Mouse (Mus musculus) MEL (cell line): ENCODE results near the gene Erich4. TPM values are rescaled to one million over a fixed set of nuclear protein-coding genes. Genes with fewer than 3 reads are reported as not detected.

ENCODE experiments used
- polyA plus RNA-seq, 2 experiments: library from polyadenylated mRNA; stranded (reverse) in 1 of 2; unstranded in 1 of 2; fragments of >175 nt in 1 of 2; fragments of >200 nt in 1 of 2; gene quantifications; 2 replicates each; pipeline versions ENCODE4 v1.2.1 to v1.2.4; 2012; ENCODE audit warnings: low replicate concordance in 2 of 2, low read depth in 1 of 2; ENCODE audit not compliant: insufficient read length in 2 of 2, insufficient read depth in 1 of 2, missing spikeins in 1 of 2
- total RNA-seq: library from RNA; depleted of rRNA; stranded (reverse); fragments of 300-350 nt; gene quantifications from 2 replicates; pipeline ENCODE4 v1.2.3, GENCODE M21; 2012; rRNA removed

Erich4 gene
- total and polyA plus RNA-seq, 3 experiments: not detected

Other genes starting within 250 kb of the Erich4 start
- gene Cnfn, start 246.2 kb downstream of the Erich4 start, total RNA-seq: not detected in 2 replicates
- not detected for gene Cnfn, start 246.2 kb downstream of the Erich4 start, polyA plus RNA-seq
- gene Lipe, start 217.2 kb downstream of the Erich4 start, total RNA-seq: 4.1 and 4.5 TPM in 2 replicates
- 10 to 100 TPM in 1 of 2 experiments, not detected in 1; 15.4 TPM for gene Lipe, start 217.2 kb downstream of the Erich4 start, polyA plus RNA-seq
- gene Cxcl17, start 203.0 kb downstream of the Erich4 start, total RNA-seq: not detected in 2 replicates
- not detected for gene Cxcl17, start 203.0 kb downstream of the Erich4 start, polyA plus RNA-seq
- 0.27 and 0.46 TPM in 2 replicates for gene Ceacam1, start 138.3 kb downstream of the Erich4 start, total RNA-seq
- 1 to 10 TPM in 1 of 2 experiments, not detected in 1; 1.5 TPM for gene Ceacam1, start 138.3 kb downstream of the Erich4 start, polyA plus RNA-seq
- 0.07 TPM in 1 of 2 replicates, not detected in the other for gene Ceacam2, start 76.0 kb downstream of the Erich4 start, total RNA-seq
- under 1 TPM in 1 of 2 experiments, not detected in 1; 0.13 TPM for gene Ceacam2, start 76.0 kb downstream of the Erich4 start, polyA plus RNA-seq
- 12.4 and 14.8 TPM in 2 replicates for gene Dmac2, start 3.5 kb upstream of the Erich4 start, total RNA-seq
- gene Dmac2, start 3.5 kb upstream of the Erich4 start, polyA plus RNA-seq: 10 to 100 TPM in 1 of 2 experiments, not detected in 1; 32.8 TPM
- gene B3gnt8, start 10.8 kb upstream of the Erich4 start, total RNA-seq: 0.46 TPM in 2 replicates
- 1 to 10 TPM in 1 of 2 experiments, not detected in 1; 1.6 TPM for gene B3gnt8, start 10.8 kb upstream of the Erich4 start, polyA plus RNA-seq
- gene Bckdha, start 43.1 kb upstream of the Erich4 start, total RNA-seq: 21.4 and 27.0 TPM in 2 replicates
- gene Bckdha, start 43.1 kb upstream of the Erich4 start, polyA plus RNA-seq: 10 to 100 TPM in 1 of 2 experiments, not detected in 1; 33.1 TPM
- 106 and 109 TPM in 2 replicates for gene Exosc5, start 43.3 kb upstream of the Erich4 start, total RNA-seq
- 100 to 1,000 TPM in 1 of 2 experiments, not detected in 1; 134 TPM for gene Exosc5, start 43.3 kb upstream of the Erich4 start, polyA plus RNA-seq
- 0.59 and 0.89 TPM in 2 replicates for gene Tmem91, start 59.3 kb upstream of the Erich4 start, total RNA-seq
- 1 to 10 TPM in 1 of 2 experiments, not detected in 1; 3.3 TPM for gene Tmem91, start 59.3 kb upstream of the Erich4 start, polyA plus RNA-seq
- 70.4 TPM in 2 replicates for gene B9d2, start 64.9 kb upstream of the Erich4 start, total RNA-seq
- 100 to 1,000 TPM in 1 of 2 experiments, not detected in 1; 108 TPM for gene B9d2, start 64.9 kb upstream of the Erich4 start, polyA plus RNA-seq
- 108 and 121 TPM in 2 replicates for gene Tgfb1, start 71.1 kb upstream of the Erich4 start, total RNA-seq
- 100 to 1,000 TPM; 164 to 489 TPM for gene Tgfb1, start 71.1 kb upstream of the Erich4 start, polyA plus RNA-seq
- gene Ccdc97, start 103.2 kb upstream of the Erich4 start, total RNA-seq: 8.0 and 8.4 TPM in 2 replicates
- gene Ccdc97, start 103.2 kb upstream of the Erich4 start, polyA plus RNA-seq: 10 to 100 TPM in 1 of 2 experiments, not detected in 1; 39.7 TPM
- 56.1 and 57.2 TPM in 2 replicates for gene Hnrnpul1, start 138.9 kb upstream of the Erich4 start, total RNA-seq
- gene Hnrnpul1, start 138.9 kb upstream of the Erich4 start, polyA plus RNA-seq: 100 to 1,000 TPM; 181 to 215 TPM
- gene Axl, start 172.8 kb upstream of the Erich4 start, total RNA-seq: 0.13 and 0.19 TPM in 2 replicates
- not detected for gene Axl, start 172.8 kb upstream of the Erich4 start, polyA plus RNA-seq
- not detected in 2 replicates for gene Cyp2s1, start 201.0 kb upstream of the Erich4 start, total RNA-seq
- gene Cyp2s1, start 201.0 kb upstream of the Erich4 start, polyA plus RNA-seq: not detected